Mouse (Mus musculus) liver, adult 2 months (tissue): ENCODE data around the gene Wdr54.

Experiments
- CTCF ChIP-seq: fragments of 200-500 bp; IDR thresholded peaks from 2 replicates; pipeline ENCODE4 v1.5.1; 2011; ENCODE audit warnings: low read depth, low read length, control low read depth
- POLR2A ChIP-seq: fragments of 200-500 bp; IDR thresholded peaks from 2 replicates; pipeline ENCODE4 v1.6.1; 2011; ENCODE audit warnings: low read length, control low read depth; ENCODE audit not compliant: insufficient read depth; ENCODE audit errors: extremely low read depth

DNA sequence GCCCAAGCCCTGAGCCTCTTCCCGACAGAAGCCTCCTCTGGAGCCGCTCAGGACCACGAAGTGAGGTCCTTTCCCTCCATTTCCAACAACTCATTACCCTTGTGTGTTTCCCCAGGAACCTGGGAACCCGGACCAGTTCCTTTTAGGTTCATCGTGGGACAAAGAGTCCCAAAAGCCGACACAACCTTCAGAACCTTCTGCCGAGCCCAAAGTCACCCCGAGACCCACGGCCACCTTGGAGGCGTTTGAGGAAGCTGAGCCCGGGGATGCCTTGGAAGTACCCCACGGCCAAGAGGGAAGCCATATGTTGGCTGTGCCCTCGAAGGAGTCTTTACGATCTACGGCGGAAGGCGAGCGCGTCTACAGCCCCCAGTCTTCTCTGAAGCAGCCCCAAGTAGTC is 5.2 kb upstream of the Wdr54 start:
- TF ChIP-seq POLR2A (no peak), CTCF (no peak)
